Mouse (Mus musculus): ENCODE measurements around the gene Rapsn. TPM values are rescaled to one million over a fixed set of nuclear protein-coding genes. Genes with fewer than 3 reads are reported as not detected.

Gene Rapsn
- polyA plus RNA-seq, 1 experiment from 2014 or later, result 1.3 TPM

DNA sequence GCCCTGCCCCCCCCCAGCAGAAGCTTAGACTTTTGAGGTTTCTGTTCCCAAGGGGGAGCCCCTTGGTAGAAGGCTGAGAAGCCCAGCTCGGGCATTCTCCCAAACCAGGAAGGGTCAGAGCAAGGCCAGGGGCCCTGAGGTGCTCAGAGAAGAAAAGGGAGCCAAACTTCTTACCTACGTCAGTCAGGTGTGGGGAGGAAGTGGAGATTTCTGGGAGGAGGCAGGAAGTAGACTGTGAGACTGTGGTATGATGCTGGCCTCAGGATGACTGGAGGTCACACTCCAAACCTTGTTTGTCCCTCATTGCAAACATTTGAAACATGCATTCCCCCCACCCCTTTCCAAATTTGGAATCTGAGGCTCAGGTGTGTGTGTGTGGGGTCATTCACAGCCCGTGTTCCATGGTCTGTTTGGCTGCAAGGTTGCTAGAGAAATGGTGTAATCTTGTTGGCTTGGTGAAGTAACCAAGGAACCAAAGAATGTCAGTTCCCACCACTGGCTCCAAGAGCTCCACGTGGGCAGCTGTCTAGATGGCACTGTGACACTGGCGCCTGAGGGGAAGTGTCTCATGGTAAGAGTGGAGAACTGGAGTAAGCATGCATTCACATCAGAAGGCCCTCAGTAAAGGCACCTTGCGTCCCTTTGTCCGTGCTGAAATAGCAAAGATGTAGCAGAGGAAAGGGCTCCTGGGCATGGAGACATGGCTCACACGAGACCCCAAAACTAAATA is 45.5 kb downstream of the Rapsn start:
- TF ChIP-seq EP300 (optimal IDR thresholded peaks at IDR 0.05) (no peak), CTCF (IDR thresholded peaks at IDR 0.05; ENCODE audit: low read depth) (no peak)
- H3K27ac ChIP-seq (replicated peaks), result no peak overlapping the region
- no peak overlapping the region for H3K4me2 ChIP-seq (replicated peaks; ENCODE audit: low read depth)
- ATAC-seq (ENCODE audit: low FRiP score, low TSS enrichment) (no peak), DNase-seq (ENCODE audit: low spot score) (no peak)
- H3K9ac ChIP-seq (ENCODE audit: low read length), result no peak overlapping the region
- no peak overlapping the region for H3K4me3 ChIP-seq (ENCODE audit: low read depth, low read length)
- H3K9me3 ChIP-seq (ENCODE audit: control insufficient read depth, low read length), result no peaks in the 10 kb centered on the region
- no peaks in the 10 kb centered on the region for H3K4me1 ChIP-seq (replicated peaks; ENCODE audit: control insufficient read depth, insufficient read depth)
- 70% methylated on average over 8 of the region's 8 CpGs for WGBS
- H3K27me3 ChIP-seq (ENCODE audit: control insufficient read depth, insufficient read depth, low read length), result no peaks in the 10 kb centered on the region
- H3K36me3 ChIP-seq (ENCODE audit: control insufficient read depth, insufficient read depth, low read length), result no peaks in the 10 kb centered on the region

DNA sequence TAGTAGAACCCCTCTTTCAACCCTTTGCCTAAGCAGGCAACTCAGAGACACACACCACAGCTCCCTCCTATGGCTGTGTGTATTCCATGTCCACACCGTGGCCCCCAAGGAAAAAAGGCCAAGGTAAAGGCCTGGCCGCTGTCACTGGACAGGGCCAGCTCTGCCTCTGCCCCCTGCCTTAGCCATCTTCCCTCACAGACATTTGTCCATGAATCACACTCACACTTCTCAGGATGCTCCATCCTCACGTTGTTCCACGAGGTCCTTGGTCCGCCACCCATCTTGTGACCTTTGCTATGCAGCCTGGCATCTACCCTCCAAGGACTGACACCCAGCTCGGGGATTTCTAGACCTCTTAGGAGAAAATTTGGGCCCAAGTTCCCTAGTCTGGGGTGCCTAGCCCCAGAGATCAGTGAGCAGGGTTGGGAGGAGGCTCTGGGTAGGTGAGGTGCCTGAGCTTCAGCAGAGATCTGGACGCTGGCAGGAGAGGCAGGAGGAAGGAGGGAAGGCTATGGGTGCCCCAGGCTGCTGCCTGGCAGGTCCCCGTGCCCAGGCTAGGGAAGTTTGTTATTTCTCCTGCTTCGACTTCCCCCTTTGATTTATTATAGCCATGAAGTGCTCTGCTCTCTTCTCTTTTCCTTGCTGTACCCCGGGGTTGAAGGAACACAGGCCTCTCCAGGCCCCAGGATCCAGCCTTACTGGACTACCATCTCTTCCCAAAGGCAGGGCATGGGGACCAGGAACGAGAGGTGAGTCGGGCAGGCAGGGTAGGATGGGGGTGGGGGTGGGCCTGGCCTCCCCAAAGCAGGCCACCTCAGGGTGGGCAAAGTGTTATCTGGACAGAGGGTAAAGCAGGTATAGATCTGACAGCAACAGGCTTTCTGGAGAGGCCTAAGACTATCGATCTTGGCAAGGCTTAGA is 46.6 kb downstream of the Rapsn start, which contains the start of gene Spi1:
Spi1 (plus strand) TSS at position 616 of the 921 bp plus-strand sequence.
- TF ChIP-seq EP300 (optimal IDR thresholded peaks at IDR 0.05) (no peak), CTCF (IDR thresholded peaks at IDR 0.05; ENCODE audit: low read depth) (no peak)
- Histone ChIP-seq H3K27me3 (ENCODE audit: control insufficient read depth, insufficient read depth, low read length) (no peaks in the 10 kb centered on the region), H3K36me3 (ENCODE audit: control insufficient read depth, insufficient read depth, low read length) (no peaks in the 10 kb centered on the region), H3K27ac (replicated peaks) (peak within 1 kb of the TSS; percentile 35; the same call in 1 of the 2 replicates), H3K9me3 (ENCODE audit: control insufficient read depth, low read length) (no peaks in the 10 kb centered on the region), H3K9ac (ENCODE audit: low read length) (no peak within 1 kb of the TSS), H3K4me2 (replicated peaks; ENCODE audit: low read depth) (no peak within 1 kb of the TSS), H3K4me1 (replicated peaks; ENCODE audit: control insufficient read depth, insufficient read depth) (no peaks in the 10 kb centered on the region), H3K4me3 (ENCODE audit: low read depth, low read length) (no peak within 1 kb of the TSS)
- no peak for DNase-seq (ENCODE audit: low spot score)
- 69% methylated on average over 13 of the region's 13 CpGs for WGBS
- ATAC-seq (ENCODE audit: low FRiP score, low TSS enrichment), result no peak

DNA sequence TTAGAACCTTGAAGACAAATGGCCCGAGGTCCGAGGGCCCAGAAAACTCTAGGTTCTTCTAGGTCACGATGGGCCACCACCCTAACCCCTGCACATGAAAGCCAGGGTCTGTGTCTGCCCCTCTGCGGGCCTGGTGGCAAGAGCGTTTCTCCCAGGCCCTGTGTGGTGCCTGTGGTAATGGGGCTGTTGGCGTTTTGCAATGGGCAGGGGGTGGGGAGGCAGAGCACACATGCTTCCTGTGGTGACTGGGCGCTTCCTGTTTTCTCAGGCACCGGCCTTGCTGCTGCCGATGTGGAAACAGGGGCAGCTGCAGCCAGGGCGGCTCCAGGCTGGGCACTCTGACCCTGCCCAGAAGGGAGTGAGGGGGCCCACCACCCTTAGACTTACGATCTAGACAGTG is 47.4 kb downstream of the Rapsn start:
- H3K4me2 ChIP-seq (replicated peaks; ENCODE audit: low read depth), result no peak overlapping the region
- H3K27ac ChIP-seq (replicated peaks), result peak overlapping the region; percentile 35; the same call in 1 of the 2 replicates
- no peak overlapping the region for H3K4me3 ChIP-seq (ENCODE audit: low read depth, low read length)
- ATAC-seq (ENCODE audit: low FRiP score, low TSS enrichment) (peak; percentile 41; the same call in 1 of the 2 replicates), DNase-seq (ENCODE audit: low spot score) (no peak)
- WGBS, result 66% methylated on average over 11 of the region's 11 CpGs
- no peak for TF ChIP-seq EP300 (optimal IDR thresholded peaks at IDR 0.05)
- no peak for TF ChIP-seq CTCF (IDR thresholded peaks at IDR 0.05; ENCODE audit: low read depth)
- no peaks in the 10 kb centered on the region for H3K27me3 ChIP-seq (ENCODE audit: control insufficient read depth, insufficient read depth, low read length)
- no peaks in the 10 kb centered on the region for H3K36me3 ChIP-seq (ENCODE audit: control insufficient read depth, insufficient read depth, low read length)
- no peaks in the 10 kb centered on the region for H3K9me3 ChIP-seq (ENCODE audit: control insufficient read depth, low read length)
- no peaks in the 10 kb centered on the region for H3K4me1 ChIP-seq (replicated peaks; ENCODE audit: control insufficient read depth, insufficient read depth)
- no peak overlapping the region for H3K9ac ChIP-seq (ENCODE audit: low read length)

DNA sequence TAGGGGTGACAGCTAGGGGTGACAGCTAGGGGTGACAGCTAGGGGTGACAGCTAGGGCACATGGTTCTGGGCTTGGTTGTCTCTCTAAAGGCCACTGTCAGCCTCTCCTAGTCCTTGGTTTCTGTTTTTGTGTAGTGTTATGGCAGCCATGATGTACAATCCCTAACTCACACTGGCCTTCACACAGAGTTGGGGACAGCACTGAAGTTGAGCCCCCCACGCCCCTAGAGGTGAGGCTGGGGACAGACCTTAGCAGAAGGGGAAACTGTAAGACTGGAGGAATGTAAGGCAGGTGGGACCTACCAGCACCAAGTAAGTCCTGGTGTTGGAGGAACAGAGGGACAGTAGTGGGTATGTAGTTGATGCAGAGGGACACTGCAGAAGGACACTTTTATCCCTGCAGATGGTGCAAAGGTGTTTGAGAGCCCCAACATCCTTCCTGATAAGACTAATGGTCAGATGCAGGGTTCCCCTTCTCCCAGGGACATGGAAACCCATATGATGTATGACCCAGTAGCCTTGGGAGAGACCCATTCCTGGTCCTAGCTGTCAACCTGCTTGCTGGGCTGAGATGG is 48.0 kb downstream of the Rapsn start:
- no peak overlapping the region for H3K27ac ChIP-seq (replicated peaks)
- DNase-seq (ENCODE audit: low spot score), result no peak
- no peaks in the 10 kb centered on the region for H3K36me3 ChIP-seq (ENCODE audit: control insufficient read depth, insufficient read depth, low read length)
- H3K9ac ChIP-seq (ENCODE audit: low read length), result no peak overlapping the region
- TF ChIP-seq EP300 (optimal IDR thresholded peaks at IDR 0.05) (no peak), CTCF (IDR thresholded peaks at IDR 0.05; ENCODE audit: low read depth) (no peak)
- H3K27me3 ChIP-seq (ENCODE audit: control insufficient read depth, insufficient read depth, low read length), result no peaks in the 10 kb centered on the region
- no peaks in the 10 kb centered on the region for H3K9me3 ChIP-seq (ENCODE audit: control insufficient read depth, low read length)
- ATAC-seq (ENCODE audit: low FRiP score, low TSS enrichment), result no peak
- H3K4me2 ChIP-seq (replicated peaks; ENCODE audit: low read depth), result no peak overlapping the region
- no peak overlapping the region for H3K4me3 ChIP-seq (ENCODE audit: low read depth, low read length)
- H3K4me1 ChIP-seq (replicated peaks; ENCODE audit: control insufficient read depth, insufficient read depth), result no peaks in the 10 kb centered on the region
- 56% methylated on average over 1 of the region's 1 CpGs for WGBS

DNA sequence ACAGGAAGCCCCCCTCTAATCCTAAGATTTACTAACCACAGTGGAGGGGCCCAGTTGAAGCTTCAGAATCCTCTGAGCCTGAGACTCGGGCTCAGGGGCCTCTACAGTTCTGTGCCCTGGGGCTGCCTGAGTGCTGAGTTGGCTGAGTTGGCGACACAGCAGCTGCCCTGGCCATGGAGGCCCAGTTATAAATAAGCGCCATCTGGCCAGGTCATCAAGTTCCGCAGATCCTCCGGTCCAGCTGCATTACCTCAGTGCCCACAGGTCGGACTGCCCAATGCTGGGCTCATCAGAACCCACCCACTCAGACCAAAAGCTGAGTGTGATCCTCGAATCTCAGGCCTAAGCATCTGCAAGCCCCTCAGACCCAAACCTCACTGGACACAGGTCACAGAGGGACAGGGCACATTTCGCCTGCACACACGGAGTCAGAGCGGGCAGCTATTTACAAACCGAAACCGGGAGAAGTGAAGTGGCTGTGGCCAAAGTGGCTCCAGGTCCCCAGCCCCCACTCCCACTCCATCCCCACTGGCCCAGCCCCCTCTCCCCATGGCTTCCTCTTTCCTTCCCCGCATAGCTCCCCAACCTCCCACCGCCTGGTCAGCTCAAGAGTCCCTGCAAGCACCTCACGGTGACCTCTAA is 48.9 kb downstream of the Rapsn start:
- WGBS, result 80% methylated on average over 15 of the region's 15 CpGs
- no peak overlapping the region for H3K9ac ChIP-seq (ENCODE audit: low read length)
- TF ChIP-seq EP300 (optimal IDR thresholded peaks at IDR 0.05) (no peak), CTCF (IDR thresholded peaks at IDR 0.05; ENCODE audit: low read depth) (no peak)

More for the DNA sequence above, 48.9 kb downstream of the Rapsn start:
- H3K36me3 ChIP-seq (ENCODE audit: control insufficient read depth, insufficient read depth, low read length), result no peaks in the 10 kb centered on the region
- no peaks in the 10 kb centered on the region for H3K4me1 ChIP-seq (replicated peaks; ENCODE audit: control insufficient read depth, insufficient read depth)
- no peak for ATAC-seq (ENCODE audit: low FRiP score, low TSS enrichment)
- H3K4me3 ChIP-seq (ENCODE audit: low read depth, low read length), result no peak overlapping the region
- no peaks in the 10 kb centered on the region for H3K27me3 ChIP-seq (ENCODE audit: control insufficient read depth, insufficient read depth, low read length)
- no peaks in the 10 kb centered on the region for H3K9me3 ChIP-seq (ENCODE audit: control insufficient read depth, low read length)
- peak overlapping the region; percentile 35; the same call in 1 of the 2 replicates for H3K27ac ChIP-seq (replicated peaks)
- no peak for DNase-seq (ENCODE audit: low spot score)
- H3K4me2 ChIP-seq (replicated peaks; ENCODE audit: low read depth), result no peak overlapping the region
